In the genomic region with DNA sequence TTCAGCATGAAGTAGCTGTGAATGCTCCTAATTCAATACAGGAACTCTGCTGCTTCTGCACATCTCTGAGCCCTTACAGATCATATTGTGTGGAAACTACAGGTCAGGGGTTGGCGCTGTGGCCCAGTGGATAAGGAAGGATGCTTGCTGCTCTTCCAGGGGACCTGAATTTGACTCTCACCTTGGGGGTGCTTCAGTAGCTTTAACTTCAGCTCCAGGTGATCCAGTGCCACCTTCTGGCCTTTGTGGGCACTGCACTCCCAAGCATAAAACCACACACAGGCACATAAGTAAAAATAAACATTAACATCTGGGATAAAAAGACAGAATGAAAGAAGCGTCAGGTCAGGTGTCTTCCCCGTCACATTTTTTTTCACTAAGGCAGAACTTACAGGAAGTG, we compare ENCODE assay signal across 8 mouse cellular contexts.
DNase-seq lines count a peak whose midpoint lies in the region; TF ChIP-seq lines count a peak whose summit lies in the region.

No protein-coding gene starts in this region.

- H3K4me3 ChIP-seq in testis, adult 2 months (ENCODE audit: control insufficient read depth, low read depth, low read length): no peak overlapping the region
- no peak overlapping the region for H3K4me3 ChIP-seq in lung, adult 2 months (replicated peaks; ENCODE audit: extremely low read depth, low read depth, low read length)

- WGBS in lung, adult 2 months: 48% methylated on average over 3 of the region's 3 CpGs

- no peaks in the 10 kb centered on the region; the same call in 1 of the 2 replicates for H3K4me1 ChIP-seq in testis, adult 2 months (ENCODE audit: control insufficient read depth, insufficient read depth, low read length)
- no peaks in the 10 kb centered on the region for H3K4me1 ChIP-seq in lung, adult 2 months (ENCODE audit: control insufficient read depth, insufficient read depth, low read length)

- peak; percentile 66; the same call in 1 of the 2 replicates for TF ChIP-seq CTCF in testis, adult 2 months (IDR thresholded peaks at IDR 0.05; ENCODE audit: control insufficient read depth, insufficient read depth, insufficient replicate concordance, low read depth, low read length)
- TF ChIP-seq CTCF in lung, adult 2 months (IDR thresholded peaks at IDR 0.05; ENCODE audit: insufficient read depth, low read length): peak; percentile 77

- DNase-seq in heart, adult 11 months: peak; percentile 76
- DNase-seq in heart, postnatal 25 days (ENCODE audit: low spot score): no peak
- DNase-seq in testis, postnatal 14 days (ENCODE audit: low spot score): no peak
- peak; percentile 27 to 50 for DNase-seq in cerebellum, postnatal 36 days
- peak; percentile 20 to 65 for DNase-seq in kidney, adult 8-10 months
- peak; percentile 38 for DNase-seq in lung, adult 2 months
- DNase-seq in thymus, postnatal 14 days: peak; percentile 14

- intact Hi-C loops in heart, postnatal 25 days (cut with DNase I): no loop called here

- no peak for TF ChIP-seq POLR2A in testis, adult 2 months (IDR thresholded peaks at IDR 0.05; ENCODE audit: control insufficient read depth, low read depth, low read length)
- no peak for TF ChIP-seq POLR2A in lung, adult 2 months (IDR thresholded peaks at IDR 0.05; ENCODE audit: borderline replicate concordance, extremely low read depth, low read depth, low read length)

- no peak overlapping the region for H3K27ac ChIP-seq in testis, adult 2 months (ENCODE audit: control insufficient read depth, insufficient read depth, low read depth, low read length)

- no peaks in the 10 kb centered on the region for H3K36me3 ChIP-seq in testis, adult 2 months (ENCODE audit: control insufficient read depth, insufficient read depth, low read length)

- H3K27me3 ChIP-seq in testis, adult 2 months (ENCODE audit: control insufficient read depth, insufficient read depth, low read length): no peaks in the 10 kb centered on the region

Comparison
In these comparisons a context has a peak if more than half of its experiments do, and no peak if none do; other contexts are left out.
1. DNase-seq: peak in heart, adult 11 months (single experiment), cerebellum, postnatal 36 days (2 of 2), kidney, adult 8-10 months (2 of 2), lung, adult 2 months (single experiment) and thymus, postnatal 14 days (single experiment); none in heart, postnatal 25 days (single experiment) and testis, postnatal 14 days (single experiment).